Mouse (Mus musculus) layer of hippocampus, adult 11-12 months (tissue): ENCODE results near the gene Engase.

Source experiments
- DNase-seq: peaks from one replicate; pipeline ENCODE4 v3.0.0; 2022; ENCODE audit warnings: low spot score

Gene Engase

DNA sequence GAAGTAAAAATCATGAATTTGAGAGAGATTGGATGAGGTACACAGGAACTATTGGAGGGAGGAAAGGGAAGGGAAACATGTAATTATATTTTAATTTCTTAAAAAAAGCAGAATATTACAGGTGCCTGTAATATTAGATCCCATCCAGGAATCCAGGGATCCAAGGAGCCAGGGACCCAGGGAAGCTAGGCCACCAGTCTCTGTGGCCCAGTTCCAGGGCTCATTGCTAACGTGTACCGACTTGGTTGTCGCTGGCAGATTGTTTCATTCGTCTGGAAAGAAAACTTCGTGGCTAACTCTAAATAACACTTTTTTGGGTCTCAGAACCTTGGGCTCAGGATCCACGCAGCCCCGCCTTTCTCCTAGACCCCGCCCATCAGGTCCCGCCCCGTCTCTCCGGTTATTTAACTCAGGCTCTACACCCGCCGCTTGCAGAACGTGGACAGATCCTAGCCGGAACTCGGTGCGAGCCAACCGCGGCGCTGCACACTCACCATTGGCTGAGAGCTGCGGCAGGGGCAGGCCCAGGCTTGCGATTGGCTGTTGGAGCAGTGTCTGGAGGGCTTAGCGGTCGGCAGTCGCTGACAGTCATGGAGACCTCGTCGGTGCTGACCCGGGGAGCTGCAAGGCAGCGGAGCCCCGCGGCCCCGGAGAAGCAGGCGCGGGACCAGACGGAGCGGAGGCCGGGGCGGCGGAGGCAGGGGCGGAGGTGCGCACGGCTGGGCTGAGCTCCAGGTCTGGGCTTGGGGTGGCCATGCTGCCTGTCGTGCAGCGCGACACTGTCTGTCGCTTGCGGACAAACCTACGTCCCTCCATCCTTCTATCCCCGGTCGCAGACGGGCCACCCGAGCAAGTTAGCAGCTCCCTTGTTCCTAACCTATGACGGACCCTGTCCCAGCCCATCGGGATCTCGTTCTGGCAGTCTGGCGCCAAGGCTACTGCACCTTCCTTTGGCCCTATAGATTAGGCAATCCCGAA, at the start of gene Engase:
Gene Engase (plus strand): TSS at position 434 of the 978 bp plus-strand sequence.
- DNase-seq: peak; percentile 97

DNA sequence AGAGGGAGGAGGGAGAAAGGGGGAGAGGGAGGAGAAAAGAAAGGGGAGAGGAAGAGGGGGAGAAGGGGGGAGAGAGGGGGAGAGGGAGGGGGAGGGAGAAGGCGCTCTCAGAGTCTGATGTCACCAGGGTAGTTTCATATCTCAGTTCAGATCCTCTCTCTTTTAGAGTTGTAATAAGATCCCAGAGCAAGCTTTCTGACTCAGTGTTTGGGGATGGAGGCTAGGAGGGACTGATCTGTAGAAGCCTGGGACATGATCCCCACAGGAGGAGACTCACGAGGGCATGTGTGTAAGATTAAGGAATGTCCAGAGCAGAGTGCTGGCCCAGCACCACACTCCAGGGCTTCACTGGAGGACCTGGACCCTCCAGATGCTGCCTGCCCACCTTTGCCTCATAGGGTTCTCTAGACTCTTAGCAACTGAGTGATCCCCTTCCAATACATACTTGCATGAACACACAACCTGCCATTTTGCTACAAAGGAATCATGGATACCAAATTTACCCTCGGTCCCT, 49.3 kb upstream of the Engase start:
- DNase-seq: no peak

DNA sequence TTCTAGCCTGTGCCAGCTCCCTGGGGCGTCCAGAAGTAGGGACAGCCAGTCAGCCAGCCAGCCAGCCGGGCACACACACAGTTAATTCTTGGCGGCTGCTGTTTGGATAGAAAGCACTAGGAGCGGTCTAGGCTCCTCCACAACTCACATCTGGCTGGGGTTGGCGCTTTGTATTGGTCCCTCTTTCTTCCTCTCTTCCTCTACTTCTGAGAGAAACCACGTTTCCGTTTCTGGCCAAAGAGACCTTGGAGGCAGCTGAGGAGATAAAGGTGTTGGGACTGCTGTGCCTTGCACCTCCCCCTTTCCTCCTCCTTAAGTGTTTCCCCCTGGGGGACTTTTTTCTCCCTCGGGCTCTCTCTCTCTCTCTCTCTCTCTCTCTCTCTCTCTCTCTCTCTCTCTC, 48.6 kb upstream of the Engase start, which contains the start of gene C1qtnf1:
Gene C1qtnf1 (plus strand): TSS at position 218 of the 400 bp plus-strand sequence.
- DNase-seq: no peak

DNA sequence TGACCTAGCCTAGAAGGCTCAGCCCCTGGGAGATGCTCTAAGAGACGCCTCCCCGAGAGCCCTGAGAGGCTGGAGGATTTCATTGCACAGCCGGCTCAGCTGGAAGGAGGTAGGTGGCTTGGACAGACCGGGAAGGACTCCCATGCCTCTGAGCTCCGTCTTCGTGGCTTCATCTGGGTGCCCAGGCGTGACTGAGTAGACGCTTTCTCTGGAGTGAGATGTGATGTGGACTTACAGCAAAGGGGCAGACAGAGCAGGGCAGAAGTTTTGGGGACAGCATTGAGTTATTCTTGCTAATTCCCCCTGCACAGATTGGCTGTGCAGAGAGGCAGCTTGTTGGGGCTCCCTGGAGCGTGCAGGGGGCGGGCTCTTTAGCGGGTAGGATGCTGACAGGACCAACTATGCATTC, 48.2 kb upstream of the Engase start:
- no peak for DNase-seq

DNA sequence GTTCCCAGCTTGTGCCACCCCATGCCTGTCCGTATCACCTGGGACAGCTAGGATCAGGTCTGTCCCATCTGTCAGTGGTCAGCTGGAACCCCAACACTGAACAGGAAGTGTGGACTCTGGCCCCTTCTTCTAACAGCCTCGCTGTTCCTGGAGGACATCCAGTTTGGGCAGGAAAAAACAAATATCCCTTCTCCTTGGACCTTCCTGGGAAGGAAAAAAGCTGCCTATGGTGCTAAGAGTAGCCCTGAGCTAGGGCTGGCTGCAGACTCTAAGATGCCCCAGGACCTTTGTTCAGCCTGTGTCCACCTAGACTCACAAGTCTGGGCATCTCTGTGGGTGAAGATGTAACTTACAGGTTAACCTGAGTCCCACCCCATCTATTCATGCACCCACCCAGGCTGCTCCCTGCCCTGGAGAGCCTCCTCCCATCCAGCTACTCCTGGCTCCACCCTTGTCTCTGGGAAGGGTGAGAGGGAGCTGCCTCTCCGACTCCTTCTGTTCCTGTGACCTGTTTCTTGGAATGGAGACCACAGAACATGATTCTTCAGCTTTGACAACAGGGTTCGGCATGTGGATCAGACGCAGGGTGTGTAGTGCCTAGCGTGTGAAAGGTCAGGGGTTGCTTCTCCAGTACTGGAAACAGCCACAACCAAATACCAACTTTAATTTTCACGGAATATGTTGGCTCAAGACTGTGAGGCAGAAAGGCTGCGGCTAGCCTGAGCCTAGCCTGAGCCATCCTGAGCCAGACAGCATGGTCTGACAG, 47.5 kb upstream of the Engase start:
- DNase-seq: no peak

DNA sequence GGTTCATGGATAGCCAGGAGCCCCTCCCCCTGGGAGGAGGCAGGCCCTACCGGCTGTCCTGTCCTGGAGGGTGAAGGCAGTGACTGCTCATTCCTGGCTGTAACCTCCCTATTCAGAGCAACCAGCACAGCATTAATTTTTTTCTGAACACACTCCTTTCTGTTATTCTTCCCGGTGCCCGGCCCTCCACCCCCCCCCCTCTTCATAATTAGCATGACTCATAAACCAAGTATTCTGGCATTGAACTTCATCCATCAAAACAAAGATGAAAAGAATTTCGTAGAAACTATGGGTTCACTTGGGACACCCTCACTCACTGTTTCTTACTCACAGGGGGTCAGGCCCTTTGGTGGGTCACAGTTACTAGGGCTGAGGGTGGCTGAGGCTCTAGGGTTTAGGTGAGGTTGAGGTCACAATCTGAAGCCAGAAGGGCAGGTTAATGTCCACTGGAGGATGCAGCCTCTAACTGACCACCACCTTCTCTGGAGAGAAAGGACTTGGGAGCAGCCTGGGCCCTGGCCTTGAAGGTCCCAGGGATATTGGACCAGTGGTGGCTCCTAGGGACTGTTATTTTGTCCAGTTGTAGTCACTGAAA, 46.2 kb upstream of the Engase start:
- no peak for DNase-seq

DNA sequence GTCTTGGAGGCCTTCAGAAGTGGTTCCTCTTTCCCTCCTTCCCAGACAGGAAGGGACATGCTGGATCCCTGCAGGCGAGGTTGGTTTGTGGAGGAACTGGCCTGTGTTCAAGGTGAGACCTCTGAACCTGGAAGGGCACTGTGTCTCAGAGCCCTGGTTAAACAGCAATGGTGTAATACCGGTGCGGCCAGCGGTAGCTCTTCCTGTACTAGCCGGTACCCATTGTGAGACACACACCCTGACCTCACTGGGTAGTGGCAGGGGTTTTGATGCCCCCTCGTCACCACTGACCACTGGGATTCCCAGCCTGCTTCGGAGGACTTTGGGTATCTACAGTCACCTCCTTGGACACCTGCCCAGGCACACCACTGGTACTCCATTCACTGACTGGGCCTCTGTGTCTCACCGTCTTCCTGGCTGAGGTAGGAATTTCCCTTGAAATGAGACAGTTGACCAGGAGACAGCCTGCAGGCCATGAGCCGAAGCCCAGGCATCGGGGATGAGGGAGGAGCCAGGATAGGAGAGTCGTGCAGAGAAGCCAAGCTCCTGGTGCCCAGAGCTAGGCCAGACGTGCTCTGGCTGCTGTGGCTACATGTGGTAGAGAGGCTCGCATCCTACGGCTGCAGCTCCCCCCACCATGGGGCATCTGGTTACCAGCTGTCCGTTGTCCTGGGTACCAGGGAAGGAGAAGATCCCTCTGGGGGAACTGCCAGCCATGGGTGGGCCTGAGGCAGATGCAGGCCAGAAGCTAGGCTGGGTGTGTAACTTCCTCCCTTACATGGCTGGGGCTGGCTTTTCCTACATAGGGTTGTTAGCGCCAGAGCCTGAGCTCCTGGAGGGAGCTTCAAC, 45.3 kb upstream of the Engase start:
- DNase-seq: no peak

DNA sequence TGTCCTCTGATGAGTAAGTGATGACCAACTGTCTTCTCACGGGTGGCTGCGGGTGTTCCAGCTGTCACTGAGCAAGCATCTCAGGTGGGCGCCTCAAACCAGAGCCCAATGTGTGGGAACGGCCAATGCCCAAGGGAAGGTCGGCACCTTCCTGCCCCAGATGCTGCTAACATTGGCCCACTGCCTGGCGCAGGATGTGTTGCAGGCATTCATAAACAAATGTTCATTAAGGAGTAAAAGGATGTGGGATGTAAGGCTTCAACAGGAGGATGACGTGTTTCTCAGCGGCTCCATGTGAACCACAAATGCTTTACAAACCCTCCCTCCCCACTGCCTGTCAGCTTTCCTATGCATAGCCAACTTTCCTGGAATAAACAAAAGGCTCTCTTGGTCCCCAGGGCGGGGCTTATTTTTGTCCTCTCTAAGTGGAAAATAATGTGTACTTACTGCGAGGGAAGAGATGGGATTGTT, 43.2 kb upstream of the Engase start:
- DNase-seq: no peak

DNA sequence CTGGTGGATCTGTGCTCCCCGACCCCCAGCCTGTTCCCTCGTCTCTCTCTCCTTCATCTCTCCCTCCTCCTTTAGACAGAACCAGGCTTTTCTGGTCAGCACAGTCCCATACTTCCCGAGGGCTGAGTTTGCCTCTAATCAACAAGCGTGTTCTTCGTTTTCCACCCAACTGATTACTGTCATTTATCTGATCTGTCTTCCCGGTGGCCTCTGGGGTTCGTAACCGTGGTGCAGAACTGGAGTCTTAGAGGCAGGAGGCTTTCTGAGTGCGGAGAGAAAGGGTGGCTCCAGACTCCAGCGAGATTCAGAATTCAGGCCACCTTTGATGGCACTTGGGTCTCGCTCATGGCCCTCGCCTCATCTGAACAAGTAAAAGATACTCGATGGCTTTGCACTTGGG, 42.5 kb upstream of the Engase start:
- no peak for DNase-seq

DNA sequence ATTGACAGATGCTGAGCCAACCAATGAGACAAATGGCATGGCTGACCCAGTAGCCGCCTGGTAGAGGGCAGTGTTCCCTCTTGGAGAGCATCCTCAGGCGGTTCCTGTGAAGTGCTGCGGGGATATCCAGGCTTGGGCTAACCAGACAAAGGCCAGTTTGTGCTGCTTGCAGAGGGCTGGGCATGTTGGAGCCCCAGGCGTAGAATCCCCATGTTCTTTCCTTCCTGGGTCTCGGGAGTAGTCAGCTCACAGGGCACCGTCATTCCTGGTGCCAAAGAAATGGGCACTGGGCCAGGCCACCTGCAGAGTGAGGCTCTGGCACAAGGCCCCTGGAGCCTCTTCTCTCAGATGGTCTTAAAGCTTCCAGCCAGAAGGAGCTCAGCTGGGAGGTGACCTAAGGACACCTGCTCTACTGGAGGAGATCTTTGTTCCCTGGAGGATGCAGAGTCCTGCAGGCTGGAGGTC, 40.1 kb upstream of the Engase start:
- DNase-seq: peak; percentile 61

DNA sequence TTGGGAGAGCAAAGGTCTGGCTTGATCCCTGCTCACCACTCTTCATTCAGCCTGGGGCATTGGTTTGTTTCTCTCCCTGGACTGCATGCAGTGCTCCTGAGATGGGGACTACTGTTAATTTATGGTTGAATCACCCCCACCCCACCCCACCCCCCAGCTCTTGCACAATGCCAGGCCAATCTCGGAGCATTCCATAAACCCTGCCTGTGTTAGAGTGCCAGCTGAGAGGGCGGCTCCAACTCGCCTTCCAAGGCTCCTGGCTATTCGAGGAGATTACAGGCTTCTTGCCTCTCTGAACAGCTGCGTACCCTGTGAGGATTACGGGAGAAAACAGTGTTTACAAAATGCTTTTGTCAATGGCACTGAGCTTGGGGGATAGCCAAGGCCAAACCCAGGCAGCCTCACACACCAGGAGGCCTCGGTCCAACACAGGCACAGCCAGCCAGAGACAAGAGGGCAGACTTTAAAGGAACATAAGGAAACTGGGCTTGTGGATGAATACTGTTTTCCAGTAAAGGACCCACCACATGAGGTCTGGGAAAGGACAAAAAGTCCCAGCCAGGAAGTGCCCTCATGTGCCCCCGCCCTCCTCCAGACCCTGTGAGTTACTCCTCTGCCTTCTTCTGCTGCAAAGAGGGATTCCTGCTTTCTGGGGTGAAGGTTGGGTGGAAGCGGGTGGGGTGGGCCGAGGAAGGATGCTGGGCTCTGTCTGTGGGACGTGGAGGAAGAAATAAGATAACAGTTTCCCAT, 37.8 kb upstream of the Engase start:
- no peak for DNase-seq

DNA sequence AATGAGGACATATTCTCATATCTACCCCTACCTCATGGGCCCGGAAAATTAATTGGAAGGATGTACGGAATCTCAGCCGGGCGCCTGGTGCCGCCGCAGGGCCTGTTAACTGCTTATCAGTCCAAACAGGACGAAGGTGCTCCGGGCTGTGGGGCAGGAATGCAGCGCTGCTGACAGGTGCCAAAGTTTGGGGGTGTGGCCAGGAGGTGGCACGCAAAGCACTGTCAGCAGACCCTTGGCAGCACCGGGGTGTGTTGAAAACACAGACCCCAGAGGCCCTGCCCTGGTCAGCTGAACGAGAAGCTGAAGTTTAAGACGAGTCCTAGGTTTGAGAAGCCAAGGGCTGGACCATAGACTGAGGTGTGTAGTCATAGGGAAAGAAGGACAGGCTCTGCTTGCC, 33.9 kb upstream of the Engase start:
- DNase-seq: no peak

DNA sequence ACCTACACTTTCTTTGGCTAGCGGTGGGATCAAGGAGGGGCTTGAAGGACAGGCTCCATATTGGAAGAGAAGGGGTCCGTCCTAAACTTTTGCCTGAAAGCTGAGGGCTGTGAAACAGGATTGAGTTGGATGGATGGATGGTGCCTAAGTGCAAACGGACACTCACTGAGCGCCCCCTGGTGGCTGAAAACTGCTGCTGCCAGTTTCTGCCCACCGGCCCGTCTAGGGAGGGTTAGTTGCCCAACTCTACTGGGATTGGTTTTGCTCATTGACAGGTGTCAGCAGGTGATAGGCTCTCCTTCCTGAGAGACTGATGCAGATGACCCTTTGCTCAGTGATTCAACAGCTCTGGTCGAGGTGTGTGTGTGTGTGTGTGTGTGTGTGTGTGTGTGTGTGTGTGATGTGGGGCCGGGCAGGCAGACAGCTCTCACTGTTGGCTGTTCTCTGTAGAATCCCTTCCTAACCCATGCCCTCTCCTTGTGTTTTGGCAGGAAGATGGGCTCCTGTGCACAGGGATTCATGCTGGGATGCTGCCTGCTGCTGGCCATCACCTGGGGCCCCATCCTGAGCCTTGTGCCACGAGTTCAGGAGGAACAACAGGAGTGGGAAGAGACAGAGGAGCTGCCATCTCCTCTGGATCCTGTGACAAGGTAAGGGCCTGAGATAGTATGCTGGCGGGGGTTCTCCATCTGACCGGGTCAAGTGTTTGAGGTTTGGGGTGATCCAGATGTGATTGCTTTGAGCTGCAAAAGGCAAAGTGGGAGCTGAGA, 33.2 kb upstream of the Engase start:
- DNase-seq: peak; percentile 70

DNA sequence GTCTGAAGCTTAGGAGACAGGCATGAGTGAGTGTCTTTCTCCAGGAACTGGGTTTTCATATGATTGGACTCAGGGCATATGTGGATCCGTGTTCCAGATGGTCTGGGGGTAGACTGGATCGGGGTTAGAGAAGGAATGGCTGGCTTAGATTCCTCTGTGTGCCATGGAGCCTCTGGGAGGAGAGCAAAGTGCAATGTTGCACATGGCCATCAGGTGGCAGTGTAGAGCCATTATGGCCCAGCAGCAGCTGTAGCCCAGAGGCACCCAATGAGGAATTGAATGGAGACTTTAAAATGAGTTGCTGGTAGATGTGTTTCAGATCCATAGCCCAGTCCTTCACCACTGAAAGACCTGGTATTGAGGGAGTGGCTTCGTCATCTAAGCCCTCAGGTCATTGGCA, 30.8 kb upstream of the Engase start:
- peak; percentile 71 for DNase-seq

DNA sequence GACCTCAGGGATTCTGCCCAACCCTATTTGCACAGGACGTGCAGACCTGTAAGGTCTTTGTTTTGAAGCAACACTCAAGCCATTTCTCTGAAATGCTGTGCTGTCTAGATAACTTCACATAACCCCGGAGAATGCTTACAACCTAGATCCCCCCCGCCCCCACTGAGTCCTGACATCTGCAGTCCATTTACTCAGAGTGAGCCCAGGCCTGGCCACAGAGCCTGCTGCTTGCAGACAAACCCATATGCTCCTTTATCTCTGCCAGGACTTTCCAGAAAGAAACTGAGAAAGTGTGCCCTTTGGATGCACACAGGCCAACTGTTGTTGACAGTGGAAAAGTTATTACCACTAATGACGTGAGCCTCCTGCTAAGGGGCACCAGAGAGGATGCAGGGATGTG, 29.3 kb upstream of the Engase start:
- DNase-seq: no peak

DNA sequence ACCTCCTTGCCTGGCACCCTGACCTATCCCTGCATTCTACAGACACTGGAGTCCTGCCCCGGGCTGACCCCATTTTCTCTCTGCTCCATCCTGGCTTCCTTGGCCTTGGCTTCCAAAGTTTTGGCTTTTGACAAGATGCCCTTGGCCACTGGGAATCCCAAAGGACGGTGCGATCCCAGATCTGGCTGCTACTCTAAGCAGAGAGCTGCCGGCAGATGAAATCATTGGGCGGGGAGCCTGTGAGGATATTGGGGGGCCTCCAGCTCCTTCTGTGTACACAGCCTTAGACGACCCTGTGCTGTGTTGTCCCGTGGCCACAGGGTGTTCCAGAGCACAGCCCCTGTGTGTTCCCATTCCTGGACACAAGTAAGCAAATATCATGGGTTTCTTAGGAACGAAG, 28.2 kb upstream of the Engase start:
- DNase-seq: no peak

DNA sequence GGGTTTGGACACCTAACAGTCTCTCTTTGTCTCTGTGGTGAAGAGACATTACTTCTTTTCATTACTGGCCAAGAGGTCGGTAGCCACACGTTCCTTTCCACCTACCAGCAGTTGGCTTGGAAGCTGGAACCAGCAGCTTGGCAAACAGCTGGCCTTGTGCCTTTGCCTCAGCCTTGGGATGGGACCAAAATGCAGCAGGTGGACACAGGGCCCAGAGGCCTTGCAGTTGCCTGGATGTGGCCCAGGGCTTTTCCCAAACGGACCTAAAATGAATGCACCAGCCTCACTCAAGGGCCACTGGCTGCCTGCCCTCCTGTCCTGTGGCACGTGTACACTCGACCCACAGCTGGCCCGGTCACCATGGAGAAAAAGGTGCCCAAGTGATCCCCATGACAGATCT, 25.4 kb upstream of the Engase start:
- no peak for DNase-seq

DNA sequence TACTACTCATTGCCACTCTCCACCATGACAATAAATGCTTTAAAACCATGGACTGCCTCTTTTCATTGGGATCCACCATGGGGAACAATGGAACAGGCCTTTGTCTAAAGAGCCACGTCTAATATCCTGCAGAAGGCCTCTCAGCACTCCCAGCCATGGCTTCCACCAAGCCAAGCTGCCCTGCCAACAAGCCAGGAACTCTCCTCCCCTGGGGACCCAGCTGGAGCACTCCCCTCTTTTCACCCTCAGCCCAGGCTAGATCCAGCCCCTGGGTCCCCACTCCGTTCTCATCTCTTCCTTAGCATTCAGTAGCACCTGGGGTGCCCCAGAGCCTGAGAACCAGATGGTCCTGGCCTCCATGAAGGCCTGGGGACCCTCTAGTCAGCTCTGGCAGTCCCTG, 23.7 kb upstream of the Engase start:
- DNase-seq: no peak

DNA sequence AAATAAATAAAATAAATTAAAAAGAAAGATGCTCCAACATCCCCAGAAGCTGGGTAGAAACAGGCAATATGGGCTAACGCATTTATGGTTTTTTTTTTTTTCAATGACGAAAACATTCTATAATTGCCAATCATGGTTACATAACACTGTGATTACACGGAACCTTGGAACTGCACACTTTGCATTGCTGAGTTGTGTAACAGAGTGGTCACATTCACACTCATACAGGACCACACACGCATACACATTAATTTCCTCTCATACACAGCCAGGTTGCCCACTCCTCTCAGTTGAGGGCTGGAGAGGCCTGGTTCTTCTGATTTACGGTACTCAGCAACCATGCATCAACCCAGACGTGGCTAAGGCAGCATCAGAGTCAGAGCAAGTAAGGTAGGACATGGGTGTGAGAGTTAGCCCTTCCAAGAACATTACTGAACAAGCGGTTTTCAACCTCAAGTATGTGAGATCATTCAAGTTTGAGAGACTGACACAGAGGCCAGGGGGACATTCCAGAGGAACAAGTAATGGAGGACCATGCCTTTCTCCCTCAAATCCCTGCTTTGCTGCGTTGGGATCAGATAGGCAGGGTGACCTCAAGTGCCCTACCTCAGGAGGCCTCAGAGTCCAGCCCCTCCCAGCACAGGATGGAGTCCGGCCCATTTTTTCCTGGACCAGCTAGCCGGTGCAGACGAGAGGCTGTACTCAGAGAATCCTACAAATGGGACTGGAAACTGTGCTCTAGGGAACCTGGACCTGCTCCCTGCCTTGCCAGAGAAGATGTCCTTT, 22.6 kb upstream of the Engase start:
- no peak for DNase-seq
